In the genomic region with DNA sequence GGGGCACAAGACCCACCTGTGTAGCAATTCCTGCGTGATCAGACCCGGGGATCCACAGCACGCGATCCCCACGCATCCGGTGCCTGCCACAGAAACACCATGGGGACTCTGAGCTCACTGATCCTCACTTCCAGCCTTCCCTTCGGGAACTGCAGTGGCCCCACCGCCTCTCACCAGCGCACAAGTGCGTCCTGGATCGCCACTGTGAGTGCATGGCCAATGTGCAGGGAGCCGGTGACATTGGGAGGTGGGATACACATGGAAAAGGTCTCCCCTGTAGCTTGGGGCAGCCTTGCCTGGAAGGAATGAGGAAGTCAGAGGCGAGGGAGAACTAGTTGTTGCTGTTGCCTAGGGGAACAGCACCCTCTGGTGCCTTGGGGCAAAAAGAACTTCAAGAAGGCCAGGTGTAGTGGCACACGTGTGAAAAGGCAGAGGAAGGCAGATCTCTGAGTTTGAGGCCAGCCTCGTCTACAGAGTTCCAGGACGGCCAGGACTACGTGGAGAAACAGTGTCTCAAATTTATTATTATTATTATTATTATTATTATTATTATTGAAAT, we compare ENCODE assay signal across 9 mouse cellular contexts. TPM values are rescaled to one million over a fixed set of nuclear protein-coding genes. Genes with fewer than 3 reads are reported as not detected.
DNase-seq lines count a peak whose midpoint lies in the region; ATAC-seq and TF ChIP-seq lines count a peak whose summit lies in the region.
"Had no signal": no experiment of that assay in that cellular context is flagged by ENCODE, and none has a peak within 500 bp of the region (broad histone marks: within the 10 kb centered on the region; RNA-seq: fewer than 3 reads in every experiment).

No protein-coding gene starts in this region.

- TF ChIP-seq CTCF in C2C12 (IDR thresholded peaks at IDR 0.05; ENCODE audit: control insufficient read depth, insufficient read depth, insufficient read length), result peak; percentile 34
- peak; percentile 51 for TF ChIP-seq CTCF in bone marrow macrophage, adult 2 months (IDR thresholded peaks at IDR 0.05; ENCODE audit: low read depth, low read length)
- peak; percentile 70 for TF ChIP-seq CTCF in kidney, adult 2 months (conservative IDR thresholded peaks at IDR 0.05; ENCODE audit: insufficient read depth, insufficient read length, low read depth, low read length)

- peaks cover 3% of the 10 kb centered on the region; the same call in 1 of the 2 replicates for H3K4me1 ChIP-seq in bone marrow macrophage, adult 2 months (ENCODE audit: control insufficient read depth, insufficient read depth, low read length)
- H3K4me1 ChIP-seq in kidney, adult 2 months (ENCODE audit: control insufficient read depth, insufficient read depth, low read length), result no peaks in the 10 kb centered on the region
- H3K4me1 ChIP-seq in lung, embryonic 15.5 days, result peaks cover 17% of the 10 kb centered on the region

- peak overlapping the region; percentile 82 for H3K4me3 ChIP-seq in C2C12 (ENCODE audit: insufficient read depth, poor library complexity, severe bottlenecking)
- H3K4me3 ChIP-seq in bone marrow macrophage, adult 2 months (ENCODE audit: insufficient read depth, low read length), result no peak overlapping the region
- no peak overlapping the region for H3K4me3 ChIP-seq in kidney, adult 2 months (ENCODE audit: insufficient read depth, low read depth, low read length)
- peak overlapping the region; percentile 57; the same call in 1 of the 2 replicates for H3K4me3 ChIP-seq in lung, embryonic 15.5 days

- no peaks in the 10 kb centered on the region for H3K27me3 ChIP-seq in C2C12 (ENCODE audit: control insufficient read depth, insufficient read depth, insufficient read length)
- H3K27me3 ChIP-seq in kidney, adult 2 months (replicated peaks; ENCODE audit: control insufficient read depth, insufficient read depth, low read length), result no peaks in the 10 kb centered on the region
- H3K27me3 ChIP-seq in lung, embryonic 15.5 days, result no peaks in the 10 kb centered on the region

- peak; percentile 16 to 17 for DNase-seq in heart, adult 18-20 months
- DNase-seq in heart, adult 11 months, result no peak
- peak; percentile 65 for DNase-seq in kidney, adult 2 months
- DNase-seq in thymus, postnatal 0 days (ENCODE audit: low spot score), result peak; percentile 62
- no peak for DNase-seq in spleen, postnatal 14 days (ENCODE audit: low spot score in 2 of 2)

- H3K9me3 ChIP-seq in lung, embryonic 15.5 days, result no peaks in the 10 kb centered on the region

- H3ac ChIP-seq in C2C12 (ENCODE audit: control insufficient read depth, insufficient read length, low read depth), result no peak overlapping the region

- H3K4me2 ChIP-seq in lung, embryonic 15.5 days, result peak overlapping the region; percentile 93

- WGBS in kidney, adult 2 months, result 64% methylated on average over 17 of the region's 17 CpGs
- WGBS in lung, embryonic 15.5 days, result 65% methylated on average over 17 of the region's 17 CpGs

- no peak overlapping the region for H3K27ac ChIP-seq in bone marrow macrophage, adult 2 months (ENCODE audit: insufficient read depth, low read depth, low read length)
- no peak overlapping the region for H3K27ac ChIP-seq in kidney, adult 2 months (ENCODE audit: insufficient read depth, low read depth, low read length)
- 0 out of 2 replicates have a peak overlapping the region, but pooled peaks have one; percentile 34 for H3K27ac ChIP-seq in lung, embryonic 15.5 days

- no peaks in the 10 kb centered on the region for H3K79me3 ChIP-seq in C2C12 (ENCODE audit: low read depth)

- no peak for TF ChIP-seq POLR2A in bone marrow macrophage, adult 2 months (IDR thresholded peaks at IDR 0.05; ENCODE audit: borderline replicate concordance, low read depth, low read length)
- TF ChIP-seq POLR2A in kidney, adult 2 months (IDR thresholded peaks at IDR 0.05; ENCODE audit: low read depth, low read length), result no peak

- H3K36me3 ChIP-seq in C2C12 (ENCODE audit: control insufficient read depth, insufficient read depth), result peaks cover 6% of the 10 kb centered on the region
- no peaks in the 10 kb centered on the region for H3K36me3 ChIP-seq in kidney, adult 2 months (ENCODE audit: control insufficient read depth, insufficient read depth, low read length)
- H3K36me3 ChIP-seq in lung, embryonic 15.5 days, result peaks cover 22% of the 10 kb centered on the region; the same call in 1 of the 2 replicates

- ATAC-seq in lung, embryonic 15.5 days (ENCODE audit: borderline replicate concordance, extremely low read depth, low FRiP score, low TSS enrichment), result no peak

- H3K9ac ChIP-seq in lung, embryonic 15.5 days, result no peak overlapping the region

- peaks cover 16% of the 10 kb centered on the region for H3K79me2 ChIP-seq in C2C12 (ENCODE audit: control insufficient read depth, insufficient read depth)

TF ChIP-seq in C2C12, 6 proteins besides CTCF, POLR2A, EP300 and RAD21:
- TF ChIP-seq MYOD1 (IDR thresholded peaks at IDR 0.05; ENCODE audit: control insufficient read depth, insufficient read length, low read depth) (no peak), CEBPB (IDR thresholded peaks at IDR 0.05; ENCODE audit: low read depth) (no peak), FOSL1 (IDR thresholded peaks at IDR 0.05; ENCODE audit: insufficient read depth, low read length, poor library complexity, severe bottlenecking) (no peak), USF1 (IDR thresholded peaks at IDR 0.05; ENCODE audit: low read depth) (no peak), MYOG (IDR thresholded peaks at IDR 0.05; ENCODE audit: control insufficient read depth, extremely low read depth, insufficient read length) (no peak), MAX (IDR thresholded peaks at IDR 0.05) (no peak)

RNA-seq across cellular contexts. Expression of a gene that starts 1.4 kb away (rescaled TPM):
- total RNA-seq in heart, adult 18-20 months (2021), result 10 to 100 TPM; 27.6 to 28.9 TPM
- polyA plus RNA-seq in C2C12 (2012; fragmentation: generic; extraction: Trizol), result 12.6 TPM
- polyA plus RNA-seq in bone marrow macrophage, adult 2 months (2012; ENCODE audit: insufficient read depth, insufficient read length, missing spikeins), result 10.2 and 12.1 TPM in 2 replicates
- polyA plus RNA-seq in kidney, adult 2 months (2012; rRNA removed), result 21.5 and 31.3 TPM in 2 replicates
- 20.7 and 22.4 TPM in 2 replicates for polyA plus RNA-seq in lung, embryonic 15.5 days (2015; fragmentation: Nextera tagmentation; extraction: Ambion mirVana)
- polyA plus RNA-seq in thymus, postnatal 0 days (2015; fragmentation: Nextera tagmentation; extraction: Ambion mirVana), result 22.5 and 27.0 TPM in 2 replicates

RNA-seq across cellular contexts. Expression of a gene that starts 7.5 kb away (rescaled TPM):
- 10 to 100 TPM; 21.3 to 23.5 TPM for total RNA-seq in heart, adult 18-20 months (2021)
- polyA plus RNA-seq in C2C12 (2012; fragmentation: generic; extraction: Trizol), result 40.6 TPM
- 12.2 and 15.8 TPM in 2 replicates for polyA plus RNA-seq in bone marrow macrophage, adult 2 months (2012; ENCODE audit: insufficient read depth, insufficient read length, missing spikeins)
- polyA plus RNA-seq in kidney, adult 2 months (2012; rRNA removed), result 28.7 and 29.1 TPM in 2 replicates
- 48.8 and 49.9 TPM in 2 replicates for polyA plus RNA-seq in lung, embryonic 15.5 days (2015; fragmentation: Nextera tagmentation; extraction: Ambion mirVana)
- 267 and 319 TPM in 2 replicates for polyA plus RNA-seq in thymus, postnatal 0 days (2015; fragmentation: Nextera tagmentation; extraction: Ambion mirVana)

RNA-seq across cellular contexts. Expression of a gene that starts 22.5 kb away (rescaled TPM):
- not detected for total RNA-seq in heart, adult 18-20 months (2021)
- 0.05 TPM for polyA plus RNA-seq in C2C12 (2012; fragmentation: generic; extraction: Trizol)
- polyA plus RNA-seq in bone marrow macrophage, adult 2 months (2012; ENCODE audit: insufficient read depth, insufficient read length, missing spikeins), result not detected in 2 replicates
- not detected in 2 replicates for polyA plus RNA-seq in kidney, adult 2 months (2012; rRNA removed)
- polyA plus RNA-seq in lung, embryonic 15.5 days (2015; fragmentation: Nextera tagmentation; extraction: Ambion mirVana), result 1.2 and 1.3 TPM in 2 replicates
- 0.10 and 0.17 TPM in 2 replicates for polyA plus RNA-seq in thymus, postnatal 0 days (2015; fragmentation: Nextera tagmentation; extraction: Ambion mirVana)
- polyA plus RNA-seq: erythroblast, embryonic 14.5 days had no signal

RNA-seq across cellular contexts. Expression of a gene that starts 38.4 kb away (rescaled TPM):
- 10 to 100 TPM; 21.7 to 24.0 TPM for total RNA-seq in heart, adult 18-20 months (2021)
- 56.6 TPM for polyA plus RNA-seq in C2C12 (2012; fragmentation: generic; extraction: Trizol)
- 0.60 and 0.63 TPM in 2 replicates for polyA plus RNA-seq in bone marrow macrophage, adult 2 months (2012; ENCODE audit: insufficient read depth, insufficient read length, missing spikeins)
- polyA plus RNA-seq in kidney, adult 2 months (2012; rRNA removed), result 91.2 and 109 TPM in 2 replicates
- polyA plus RNA-seq in lung, embryonic 15.5 days (2015; fragmentation: Nextera tagmentation; extraction: Ambion mirVana), result 46.8 and 51.9 TPM in 2 replicates
- polyA plus RNA-seq in thymus, postnatal 0 days (2015; fragmentation: Nextera tagmentation; extraction: Ambion mirVana), result 33.7 and 33.8 TPM in 2 replicates
- polyA plus RNA-seq: erythroblast, embryonic 14.5 days had no signal

RNA-seq across cellular contexts. Expression of a gene that starts 39.6 kb away (rescaled TPM):
- not detected for total RNA-seq in heart, adult 18-20 months (2021)
- not detected for polyA plus RNA-seq in C2C12 (2012; fragmentation: generic; extraction: Trizol)
- not detected in 2 replicates for polyA plus RNA-seq in bone marrow macrophage, adult 2 months (2012; ENCODE audit: insufficient read depth, insufficient read length, missing spikeins)
- not detected in 2 replicates for polyA plus RNA-seq in kidney, adult 2 months (2012; rRNA removed)
- polyA plus RNA-seq in lung, embryonic 15.5 days (2015; fragmentation: Nextera tagmentation; extraction: Ambion mirVana), result not detected in 2 replicates
- 0.18 and 0.23 TPM in 2 replicates for polyA plus RNA-seq in thymus, postnatal 0 days (2015; fragmentation: Nextera tagmentation; extraction: Ambion mirVana)
- polyA plus RNA-seq: erythroblast, embryonic 14.5 days had no signal

Comparison
In these comparisons a context has a peak if more than half of its experiments do, and no peak if none do; other contexts are left out.
1. DNase-seq: peak in heart, adult 18-20 months (2 of 2), kidney, adult 2 months (single experiment) and thymus, postnatal 0 days (single experiment); none in heart, adult 11 months (single experiment) and spleen, postnatal 14 days (0 of 2).
2. H3K4me3 ChIP-seq: peak in C2C12 (single experiment) and lung, embryonic 15.5 days (single experiment); none in bone marrow macrophage, adult 2 months (single experiment) and kidney, adult 2 months (single experiment).
3. Peak in every context shown above with its lines, with median percentiles within 50 percentile points of each other: CTCF ChIP-seq.